Mouse (Mus musculus): ENCODE results near the gene Fkbp6. TPM values are rescaled to one million over a fixed set of nuclear protein-coding genes. Genes with fewer than 3 reads are reported as not detected.

Gene Fkbp6
- polyA plus RNA-seq, 1 experiment = not detected

GRCm38 (mm10) chr5:135356090-135356489 is 6.2 kb upstream of the Fkbp6 start:
- no peak for TF ChIP-seq CTCF (IDR thresholded peaks at IDR 0.05; ENCODE audit: borderline replicate concordance, insufficient read depth, low read length)
- no peak for TF ChIP-seq POLR2A (IDR thresholded peaks at IDR 0.05; ENCODE audit: low read depth, low read length)
- Histone ChIP-seq H3K4me3 (ENCODE audit: insufficient read depth, low read length) (no peak overlapping the region), H3K27ac (ENCODE audit: insufficient read depth, low read length) (no peak overlapping the region), H3K4me1 (ENCODE audit: control insufficient read depth, insufficient read depth, low read length) (no peaks in the 10 kb centered on the region)

GRCm38 (mm10) chr5:135353564-135353963 is 3.7 kb upstream of the Fkbp6 start:
- TF ChIP-seq POLR2A (IDR thresholded peaks at IDR 0.05; ENCODE audit: low read depth, low read length) (no peak), CTCF (IDR thresholded peaks at IDR 0.05; ENCODE audit: borderline replicate concordance, insufficient read depth, low read length) (no peak)
- no peak overlapping the region for H3K27ac ChIP-seq (ENCODE audit: insufficient read depth, low read length)
- no peaks in the 10 kb centered on the region for H3K4me1 ChIP-seq (ENCODE audit: control insufficient read depth, insufficient read depth, low read length)
- no peak overlapping the region for H3K4me3 ChIP-seq (ENCODE audit: insufficient read depth, low read length)

GRCm38 (mm10) chr5:135352995-135353394 is 3.2 kb upstream of the Fkbp6 start, which contains the start of gene Trim50:
Gene Trim50 (plus strand): TSS chr5:135353295.
- Histone ChIP-seq H3K27ac (ENCODE audit: insufficient read depth, low read length) (no peak within 1 kb of the TSS), H3K4me1 (ENCODE audit: control insufficient read depth, insufficient read depth, low read length) (no peaks in the 10 kb centered on the region), H3K4me3 (ENCODE audit: insufficient read depth, low read length) (no peak within 1 kb of the TSS)
- no peak for TF ChIP-seq CTCF (IDR thresholded peaks at IDR 0.05; ENCODE audit: borderline replicate concordance, insufficient read depth, low read length)
- no peak for TF ChIP-seq POLR2A (IDR thresholded peaks at IDR 0.05; ENCODE audit: low read depth, low read length)

- no peak overlapping the region for H3K27ac ChIP-seq (ENCODE audit: insufficient read depth, low read length)
- no peaks in the 10 kb centered on the region for H3K4me1 ChIP-seq (ENCODE audit: control insufficient read depth, insufficient read depth, low read length)
These were observed 1.8 kb upstream of the Fkbp6 start for GRCm38 (mm10) chr5:135351606-135352005.

GRCm38 (mm10) chr5:135347511-135348011 is 2.3 kb downstream of the Fkbp6 start:
- no peak overlapping the region for H3K27ac ChIP-seq (ENCODE audit: insufficient read depth, low read length)
- no peak for TF ChIP-seq POLR2A (IDR thresholded peaks at IDR 0.05; ENCODE audit: low read depth, low read length)
- no peak for TF ChIP-seq CTCF (IDR thresholded peaks at IDR 0.05; ENCODE audit: borderline replicate concordance, insufficient read depth, low read length)
- no peaks in the 10 kb centered on the region for H3K4me1 ChIP-seq (ENCODE audit: control insufficient read depth, insufficient read depth, low read length)
- no peak overlapping the region for H3K4me3 ChIP-seq (ENCODE audit: insufficient read depth, low read length)

More at GRCm38 (mm10) chr5:135351606-135352005, 1.8 kb upstream of the Fkbp6 start:
- H3K4me3 ChIP-seq (ENCODE audit: insufficient read depth, low read length) = no peak overlapping the region
- TF ChIP-seq POLR2A (IDR thresholded peaks at IDR 0.05; ENCODE audit: low read depth, low read length) (no peak), CTCF (IDR thresholded peaks at IDR 0.05; ENCODE audit: borderline replicate concordance, insufficient read depth, low read length) (no peak)

GRCm38 (mm10) chr5:135346430-135346829 is 3.4 kb downstream of the Fkbp6 start:
- H3K4me3 ChIP-seq (ENCODE audit: insufficient read depth, low read length) = no peak overlapping the region
- no peaks in the 10 kb centered on the region for H3K4me1 ChIP-seq (ENCODE audit: control insufficient read depth, insufficient read depth, low read length)
- no peak overlapping the region for H3K27ac ChIP-seq (ENCODE audit: insufficient read depth, low read length)
- TF ChIP-seq CTCF (IDR thresholded peaks at IDR 0.05; ENCODE audit: borderline replicate concordance, insufficient read depth, low read length) = no peak
- no peak for TF ChIP-seq POLR2A (IDR thresholded peaks at IDR 0.05; ENCODE audit: low read depth, low read length)

GRCm38 (mm10) chr5:135345989-135346388 is 3.9 kb downstream of the Fkbp6 start:
- Histone ChIP-seq H3K4me1 (ENCODE audit: control insufficient read depth, insufficient read depth, low read length) (no peaks in the 10 kb centered on the region), H3K4me3 (ENCODE audit: insufficient read depth, low read length) (no peak overlapping the region), H3K27ac (ENCODE audit: insufficient read depth, low read length) (no peak overlapping the region)
- TF ChIP-seq CTCF (IDR thresholded peaks at IDR 0.05; ENCODE audit: borderline replicate concordance, insufficient read depth, low read length) (no peak), POLR2A (IDR thresholded peaks at IDR 0.05; ENCODE audit: low read depth, low read length) (no peak)

GRCm38 (mm10) chr5:135337575-135337974 is 12.3 kb downstream of the Fkbp6 start:
- Histone ChIP-seq H3K27ac (ENCODE audit: insufficient read depth, low read length) (no peak overlapping the region), H3K4me1 (ENCODE audit: control insufficient read depth, insufficient read depth, low read length) (no peaks in the 10 kb centered on the region), H3K4me3 (ENCODE audit: insufficient read depth, low read length) (no peak overlapping the region)
- TF ChIP-seq CTCF (IDR thresholded peaks at IDR 0.05; ENCODE audit: borderline replicate concordance, insufficient read depth, low read length) (no peak), POLR2A (IDR thresholded peaks at IDR 0.05; ENCODE audit: low read depth, low read length) (no peak)

- Histone ChIP-seq H3K4me1 (ENCODE audit: control insufficient read depth, insufficient read depth, low read length) (no peaks in the 10 kb centered on the region), H3K27ac (ENCODE audit: insufficient read depth, low read length) (no peak overlapping the region), H3K4me3 (ENCODE audit: insufficient read depth, low read length) (no peak overlapping the region)
- TF ChIP-seq POLR2A (IDR thresholded peaks at IDR 0.05; ENCODE audit: low read depth, low read length) (no peak), CTCF (IDR thresholded peaks at IDR 0.05; ENCODE audit: borderline replicate concordance, insufficient read depth, low read length) (no peak)
These were observed 18.7 kb downstream of the Fkbp6 start for GRCm38 (mm10) chr5:135331161-135331560.

GRCm38 (mm10) chr5:135330201-135330600 is 19.6 kb downstream of the Fkbp6 start:
- Histone ChIP-seq H3K27ac (ENCODE audit: insufficient read depth, low read length) (no peak overlapping the region), H3K4me3 (ENCODE audit: insufficient read depth, low read length) (no peak overlapping the region), H3K4me1 (ENCODE audit: control insufficient read depth, insufficient read depth, low read length) (no peaks in the 10 kb centered on the region)
- TF ChIP-seq CTCF (IDR thresholded peaks at IDR 0.05; ENCODE audit: borderline replicate concordance, insufficient read depth, low read length) (no peak), POLR2A (IDR thresholded peaks at IDR 0.05; ENCODE audit: low read depth, low read length) (no peak)
